Mouse (Mus musculus): Measurements from ENCODE around the gene Cideb.

DNA sequence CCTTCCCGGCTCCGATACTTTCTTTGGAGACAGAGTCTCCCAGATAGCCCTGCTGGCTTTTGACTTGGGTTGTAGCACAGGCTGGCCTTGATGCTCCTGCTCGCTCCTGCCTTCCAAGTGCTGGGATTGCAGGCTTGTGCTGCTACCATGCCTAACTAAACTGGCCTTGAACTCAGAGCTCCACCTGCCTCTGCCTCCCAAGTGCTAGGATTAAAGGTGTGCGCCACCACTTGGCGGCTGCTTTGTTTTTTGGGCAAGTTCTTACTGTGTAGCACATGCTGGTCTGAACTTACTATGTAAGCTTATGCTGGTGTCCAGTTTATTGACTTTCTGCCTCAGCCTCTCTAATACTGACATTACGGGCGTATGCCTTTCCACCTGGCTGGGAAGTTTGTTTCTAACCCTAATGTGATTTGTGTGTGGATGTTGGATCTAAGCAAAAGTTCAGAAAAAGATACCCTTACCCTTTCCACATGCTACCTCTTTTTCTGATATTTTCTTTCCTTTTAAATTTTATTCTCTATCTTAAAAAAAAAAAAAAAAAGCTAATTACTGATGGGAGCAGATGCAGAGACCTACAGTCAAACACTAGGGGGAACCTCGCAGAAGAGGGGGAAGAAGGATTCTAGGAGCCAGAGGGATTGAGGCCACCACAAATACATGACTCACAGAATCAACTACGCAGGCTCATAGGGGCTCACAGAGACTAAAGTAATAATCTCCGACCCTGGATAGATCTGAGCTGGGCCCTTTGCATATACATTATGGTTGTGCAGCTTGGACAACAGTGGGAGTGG is 11.0 kb downstream of the Cideb start:
- TF ChIP-seq MYOD1 (IDR thresholded peaks at IDR 0.05; ENCODE audit: control insufficient read depth, insufficient read length, low read depth) (no peak), MAX (IDR thresholded peaks at IDR 0.05) (no peak), CTCF (IDR thresholded peaks at IDR 0.05; ENCODE audit: control insufficient read depth, insufficient read depth, insufficient read length) (no peak), CEBPB (IDR thresholded peaks at IDR 0.05; ENCODE audit: low read depth) (no peak), MYOG (IDR thresholded peaks at IDR 0.05; ENCODE audit: control insufficient read depth, extremely low read depth, insufficient read length) (no peak), USF1 (IDR thresholded peaks at IDR 0.05; ENCODE audit: low read depth) (no peak)
